Mouse (Mus musculus) layer of hippocampus, adult 2 months (tissue): ENCODE measurements at regions not wholly inside any gene's neighbourhood (a gene's known extent, or its start where the extent isn't known, plus 50 kb on each side); places are given as distances from the start of the nearest gene placed in this dataset.

Source experiments
- DNase-seq, 2 experiments: peaks; one replicate each; pipeline ENCODE4 v3.0.0; 2022; ENCODE audit warnings: low spot score in 2 of 2
- H3K27ac ChIP-seq: fragments of 200-600 bp; 2 replicates; pipeline ENCODE4 v1.8.1; 2022
- H3K4me3 ChIP-seq: fragments of 200-600 bp; 2 replicates; pipeline ENCODE4 v1.8.1; 2022; ENCODE audit warnings: mild to moderate bottlenecking
- CTCF ChIP-seq: fragments of 200-600 bp; conservative IDR thresholded peaks from 2 replicates; pipeline ENCODE4 v1.8.1; 2022; ENCODE audit warnings: antibody characterized with exemption, mild to moderate bottlenecking, moderate library complexity

DNA sequence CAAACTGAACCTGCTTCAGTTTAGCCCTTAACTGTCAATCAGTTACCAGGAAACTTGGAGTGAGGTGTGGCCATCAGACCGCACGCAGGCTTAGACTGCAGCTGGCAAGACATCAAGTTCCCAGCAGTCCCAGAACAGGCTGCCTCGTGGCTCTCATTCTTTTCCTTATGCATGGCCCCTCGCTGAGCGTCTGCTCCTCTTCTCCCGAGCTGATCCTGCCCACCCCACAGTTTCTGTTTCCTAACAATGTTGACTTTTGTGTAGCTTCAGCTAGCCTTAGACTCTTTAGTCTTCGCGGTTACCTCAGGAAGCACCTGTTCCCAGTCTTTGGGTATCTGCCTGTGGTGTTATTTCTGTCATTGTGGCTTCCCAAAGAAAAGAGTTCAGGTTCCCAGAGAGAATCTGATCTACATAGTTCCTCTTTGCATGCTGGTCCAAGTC lies 66.1 kb upstream of the Atp1a1 start:
- no peak for TF ChIP-seq CTCF
- no peak overlapping the region for H3K27ac ChIP-seq
- no peak for DNase-seq
- H3K4me3 ChIP-seq: no peak overlapping the region

DNA sequence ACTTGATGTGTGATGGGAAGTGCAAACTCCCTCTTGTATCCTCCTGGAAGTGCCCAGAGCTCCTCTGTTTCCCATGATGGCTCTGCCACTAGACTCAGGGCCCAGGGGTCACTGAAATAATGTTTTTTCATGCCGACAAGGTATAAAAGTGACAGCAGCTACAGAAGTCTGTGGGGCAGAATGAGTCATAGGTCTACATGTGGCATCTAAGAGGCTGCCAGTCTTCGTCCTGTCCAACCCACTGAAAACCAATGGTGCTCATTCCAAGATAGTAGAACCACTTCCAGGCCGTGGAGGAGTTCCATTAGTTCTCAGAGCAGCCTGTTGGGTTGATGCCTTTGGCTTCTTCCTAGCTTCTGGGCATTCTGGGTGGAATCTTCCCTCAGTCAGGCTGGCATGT lies 65.3 kb upstream of the Atp1a1 start:
- no peak for DNase-seq
- no peak for TF ChIP-seq CTCF
- H3K27ac ChIP-seq: no peak overlapping the region
- H3K4me3 ChIP-seq: no peak overlapping the region

DNA sequence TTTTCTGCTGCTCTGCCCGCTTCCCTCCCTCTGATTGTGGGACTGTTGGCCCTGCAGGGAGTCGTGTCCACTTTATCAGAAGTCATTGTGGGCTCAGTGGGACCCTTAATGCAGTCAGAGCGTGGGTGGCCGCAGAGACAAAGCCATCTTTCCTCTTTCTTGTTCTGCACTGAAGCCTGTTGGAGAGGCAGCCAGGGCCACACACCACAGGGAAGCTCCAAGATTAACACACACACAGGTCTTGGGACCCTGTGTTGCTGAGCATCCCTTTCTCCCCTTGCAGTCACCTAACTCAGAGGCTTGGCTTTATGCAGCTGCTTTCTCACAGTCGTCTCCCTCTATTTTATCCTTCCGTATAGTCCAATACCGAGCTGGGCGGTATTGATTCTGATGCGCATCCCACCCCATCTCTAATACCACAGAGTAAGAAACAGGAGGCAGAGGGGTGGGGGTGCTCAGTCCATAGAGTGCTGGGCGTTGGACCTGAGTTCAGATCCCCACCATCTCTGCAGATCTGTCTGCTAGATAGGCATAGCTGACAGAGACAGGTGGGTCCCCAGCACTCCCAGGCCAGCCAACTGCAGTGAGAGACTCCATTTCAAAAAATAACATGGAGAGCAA lies 63.4 kb upstream of the Atp1a1 start:
- H3K27ac ChIP-seq: no peak overlapping the region
- no peak for TF ChIP-seq CTCF
- no peak for DNase-seq
- H3K4me3 ChIP-seq: no peak overlapping the region

DNA sequence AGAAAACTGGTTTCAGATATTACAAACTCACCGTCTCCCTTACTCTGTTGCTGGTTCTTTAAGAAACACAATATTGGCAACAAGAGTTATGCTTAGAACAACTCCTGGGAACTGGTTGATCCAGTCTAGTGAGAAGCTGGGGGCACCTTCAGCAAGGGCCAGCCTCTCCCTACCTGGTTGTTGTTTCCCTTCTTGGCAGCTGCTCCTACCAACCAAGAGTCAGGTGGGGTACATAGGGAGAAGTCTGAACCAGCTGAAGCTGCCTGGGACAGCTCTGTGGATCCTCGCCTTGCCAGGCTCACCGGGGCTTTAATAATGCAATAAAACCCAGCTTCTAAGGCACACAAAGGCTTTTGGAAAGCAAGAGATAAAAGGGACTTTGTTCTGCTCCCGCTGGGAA lies 62.7 kb upstream of the Atp1a1 start:
- no peak overlapping the region for H3K4me3 ChIP-seq
- no peak overlapping the region for H3K27ac ChIP-seq
- DNase-seq: no peak
- TF ChIP-seq CTCF: no peak

DNA sequence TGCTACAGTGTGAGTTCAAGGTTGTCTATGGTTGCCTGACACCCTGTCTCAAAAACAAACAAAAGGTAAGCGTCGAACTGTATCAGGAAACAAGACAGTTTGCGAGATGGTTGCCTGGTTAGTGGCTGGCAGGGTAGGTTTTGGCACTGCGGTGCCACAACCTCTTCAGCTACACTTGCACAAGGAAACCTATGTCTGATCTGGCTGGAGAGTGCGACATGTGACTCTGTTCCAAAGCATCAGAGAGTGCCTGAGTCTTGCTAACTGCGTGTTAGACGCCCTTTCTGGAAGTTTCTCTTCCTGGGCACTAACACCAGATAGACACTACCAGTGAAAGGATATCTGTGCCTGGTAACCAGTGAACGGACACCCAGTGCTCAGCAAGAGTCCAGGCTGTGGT lies 62.1 kb upstream of the Atp1a1 start:
- no peak for DNase-seq
- no peak overlapping the region for H3K4me3 ChIP-seq
- H3K27ac ChIP-seq: no peak overlapping the region
- TF ChIP-seq CTCF: no peak

DNA sequence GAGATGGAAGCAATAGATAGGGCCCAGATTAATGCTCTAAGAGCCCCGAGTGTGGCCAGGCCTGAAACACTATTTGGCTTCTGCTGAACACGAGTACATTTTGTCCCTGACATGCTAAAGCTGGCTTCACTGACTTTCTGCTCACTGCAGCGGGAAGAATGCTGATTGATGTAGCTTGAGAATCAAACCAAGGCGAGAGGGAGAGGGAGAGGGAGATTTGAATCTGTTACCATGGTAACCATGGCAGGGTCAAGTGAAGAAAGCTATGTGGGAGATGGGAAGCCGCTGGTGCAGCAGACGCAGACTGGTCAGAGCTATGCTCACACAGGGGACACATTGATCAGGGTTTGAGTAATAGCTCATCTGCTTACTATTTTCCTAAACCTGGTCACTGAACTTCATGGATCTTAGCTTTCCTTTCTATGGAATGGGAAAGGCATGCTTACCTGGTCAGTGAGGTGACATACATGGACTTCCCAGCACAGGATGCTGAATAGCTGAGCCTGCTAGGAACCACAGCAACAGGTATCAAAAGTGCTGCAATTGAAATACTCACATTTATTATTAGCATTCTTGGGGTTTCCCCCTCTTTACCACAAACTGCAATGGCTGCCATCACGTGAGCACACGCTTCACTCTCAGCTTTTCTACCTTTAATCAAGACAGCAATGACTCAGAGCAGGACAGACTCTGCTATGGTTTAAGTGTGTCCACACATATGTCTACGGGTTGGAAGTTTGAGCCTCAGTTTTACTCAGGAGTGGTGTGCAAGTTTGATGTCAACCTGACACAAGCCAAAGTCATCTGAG lies 56.9 kb upstream of the Atp1a1 start:
- no peak for TF ChIP-seq CTCF
- no peak overlapping the region for H3K27ac ChIP-seq
- peak in 1 of 2 experiments; percentile 16 for DNase-seq
- H3K4me3 ChIP-seq: no peak overlapping the region

DNA sequence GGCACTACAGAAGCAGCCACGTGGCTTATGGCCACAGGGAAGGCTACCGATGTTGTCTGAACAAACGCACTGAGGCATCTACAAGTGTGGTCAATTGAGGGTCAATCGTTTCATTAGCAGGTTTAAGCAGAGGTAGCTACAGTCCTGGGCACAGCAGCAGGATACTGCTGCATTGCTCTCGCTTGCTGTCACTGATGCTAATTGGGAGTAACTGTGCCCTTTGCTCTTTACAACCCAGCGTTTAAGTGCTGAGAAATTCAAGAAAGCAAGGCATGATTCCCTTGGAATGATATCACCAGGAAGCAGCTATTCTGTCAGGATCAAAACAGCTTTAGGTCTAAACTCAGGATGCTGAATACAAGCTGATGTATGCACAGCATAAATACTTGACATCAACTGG lies 56.2 kb upstream of the Atp1a1 start:
- no peak for DNase-seq
- no peak for TF ChIP-seq CTCF
- Histone ChIP-seq H3K4me3 (no peak overlapping the region), H3K27ac (no peak overlapping the region)

DNA sequence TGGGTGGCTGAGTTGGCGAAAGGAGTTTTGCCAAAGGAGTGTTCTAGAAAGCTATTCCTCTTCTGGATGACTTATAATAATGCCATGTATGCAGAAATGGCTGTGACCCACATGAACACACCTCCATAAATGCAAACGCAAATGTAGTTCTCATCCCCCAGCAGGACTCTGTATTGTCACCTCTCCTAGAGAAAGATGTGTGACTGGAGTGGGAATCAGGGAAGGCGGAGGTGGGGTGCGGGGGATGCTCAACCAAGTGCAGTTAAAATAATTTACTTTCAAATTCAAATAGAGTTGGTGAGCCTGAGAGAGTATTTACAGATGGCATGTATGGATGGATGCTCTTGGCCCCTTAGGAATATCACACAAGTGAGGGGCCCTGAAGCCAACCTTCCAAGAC lies 55.7 kb upstream of the Atp1a1 start:
- Histone ChIP-seq H3K27ac (no peak overlapping the region), H3K4me3 (no peak overlapping the region)
- no peak for TF ChIP-seq CTCF
- DNase-seq: no peak

DNA sequence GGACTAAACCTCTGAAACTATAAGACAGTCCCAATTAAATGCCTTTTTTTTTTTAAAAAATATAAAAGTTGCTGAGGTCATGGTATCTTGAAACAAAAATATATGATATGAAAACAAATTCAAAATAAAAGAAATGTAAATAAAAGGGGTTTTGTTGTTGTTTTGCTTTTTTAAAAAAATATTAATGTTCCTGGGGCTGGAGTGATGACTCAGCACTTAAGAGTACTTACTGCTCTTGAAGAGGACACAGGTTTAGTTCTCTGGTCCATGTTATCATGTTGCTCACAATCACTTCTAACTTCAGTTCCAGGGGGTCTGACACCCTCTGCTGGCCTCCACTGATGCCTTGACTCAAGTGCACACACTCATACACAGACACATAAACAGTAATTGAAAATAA lies 53.5 kb upstream of the Atp1a1 start:
- H3K4me3 ChIP-seq: no peak overlapping the region
- TF ChIP-seq CTCF: no peak
- H3K27ac ChIP-seq: no peak overlapping the region
- no peak for DNase-seq

DNA sequence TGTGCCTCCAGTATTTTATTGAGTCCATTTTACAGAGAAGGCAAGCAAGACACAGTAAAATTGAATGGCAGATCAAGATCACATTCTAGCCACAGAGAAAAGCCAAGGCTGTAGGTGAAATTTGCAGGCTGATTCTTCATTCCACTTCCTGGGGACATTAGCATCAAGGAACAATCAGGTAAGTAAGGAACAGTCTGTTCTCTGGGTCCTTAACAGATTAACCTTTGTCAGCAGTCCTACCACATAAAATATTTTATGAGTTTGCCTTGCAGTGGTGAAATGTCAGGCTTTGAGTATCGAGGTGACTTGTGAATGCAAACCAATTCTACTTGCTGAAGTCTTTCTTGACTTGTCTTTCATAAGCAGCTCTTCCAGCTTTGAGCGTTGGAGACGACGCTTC lies 50.2 kb upstream of the Atp1a1 start:
- no peak for TF ChIP-seq CTCF
- H3K27ac ChIP-seq: no peak overlapping the region
- DNase-seq: no peak

More for the DNA sequence above, 50.2 kb upstream of the Atp1a1 start:
- H3K4me3 ChIP-seq: no peak overlapping the region
